Mouse (Mus musculus): ENCODE measurements around the gene Slc2a5.

DNA sequence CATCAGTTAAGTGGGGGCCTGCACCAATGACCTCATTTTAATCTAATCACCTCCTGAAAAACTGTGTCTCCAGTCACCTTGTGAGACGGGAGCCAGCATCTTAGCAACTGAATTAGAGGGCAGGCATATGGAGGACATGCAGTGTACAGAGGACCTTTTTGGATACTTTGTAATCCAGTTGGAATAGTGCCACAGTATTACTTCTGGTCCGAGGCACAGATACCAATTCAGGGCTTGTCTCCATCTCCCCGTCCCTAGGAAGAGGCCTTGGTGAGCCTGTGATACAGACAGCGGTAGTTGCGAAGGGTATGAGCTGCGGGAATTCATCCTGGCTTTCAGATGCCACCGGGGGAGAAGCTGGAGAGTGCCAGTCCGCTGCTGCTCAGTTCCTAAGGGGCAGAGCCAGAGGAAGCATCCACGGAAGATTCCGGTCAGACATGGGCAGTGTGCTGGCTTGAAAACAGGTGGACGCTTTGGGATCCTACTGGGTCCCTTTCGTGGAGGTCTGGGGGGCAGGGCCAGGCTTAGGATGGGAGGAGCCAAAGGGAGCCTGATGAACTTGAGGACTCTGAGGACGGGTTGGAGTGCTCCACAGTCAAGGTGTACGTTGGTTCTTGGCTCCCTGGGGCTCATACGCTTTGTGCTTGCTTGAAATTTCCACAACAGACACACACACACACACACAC, 46.5 kb upstream of the Slc2a5 start:
- no peak for TF ChIP-seq EP300 (IDR thresholded peaks at IDR 0.05; ENCODE audit: low read depth)
- TF ChIP-seq CTCF (IDR thresholded peaks at IDR 0.05; ENCODE audit: low read depth) = no peak
